11 mouse cellular contexts compared by ENCODE assay signal in genomic region chr4:82266066-82266619, GRCm38 (mm10).
DNase-seq lines count a peak whose midpoint lies in the region; ATAC-seq lines count a peak whose summit lies in the region.
"Had no signal": no experiment of that assay in that cellular context is flagged by ENCODE, and none has a peak within 500 bp of the region (broad histone marks: within the 10 kb centered on the region; RNA-seq: fewer than 3 reads in every experiment).

No protein-coding gene starts in this region.

- no peak overlapping the region; the same call in 1 of the 2 replicates for H3K9ac ChIP-seq in kidney, embryonic 16.5 days (replicated peaks; ENCODE audit: low read length)
- H3K9ac ChIP-seq in embryonic facial prominence, embryonic 11.5 days (replicated peaks; ENCODE audit: low read length), result no peak overlapping the region
- no peak overlapping the region for H3K9ac ChIP-seq in intestine, embryonic 16.5 days (ENCODE audit: low read depth, low read length)
- no peak overlapping the region for H3K9ac ChIP-seq in hindbrain, embryonic 12.5 days
- no peak overlapping the region for H3K9ac ChIP-seq in midbrain, embryonic 16.5 days (ENCODE audit: low read depth, low read length)
- H3K9ac ChIP-seq: hindbrain, embryonic 15.5 days had no signal

- no peaks in the 10 kb centered on the region for H3K27me3 ChIP-seq in kidney, embryonic 16.5 days (ENCODE audit: insufficient read depth, low read length)
- H3K27me3 ChIP-seq in embryonic facial prominence, embryonic 11.5 days (ENCODE audit: control insufficient read depth, insufficient read depth, low read length), result no peaks in the 10 kb centered on the region
- H3K27me3 ChIP-seq in intestine, embryonic 16.5 days (replicated peaks; ENCODE audit: control insufficient read depth, insufficient read depth, low read length), result no peaks in the 10 kb centered on the region
- no peaks in the 10 kb centered on the region for H3K27me3 ChIP-seq in hindbrain, embryonic 12.5 days
- no peaks in the 10 kb centered on the region for H3K27me3 ChIP-seq in midbrain, embryonic 16.5 days (ENCODE audit: control insufficient read depth, insufficient read depth, low read depth, low read length)
- H3K27me3 ChIP-seq: hindbrain, embryonic 15.5 days had no signal

- H3K36me3 ChIP-seq in kidney, embryonic 16.5 days (ENCODE audit: insufficient read depth, low read length), result no peaks in the 10 kb centered on the region
- no peaks in the 10 kb centered on the region for H3K36me3 ChIP-seq in embryonic facial prominence, embryonic 11.5 days (replicated peaks; ENCODE audit: control insufficient read depth, insufficient read depth, low read depth, low read length)
- H3K36me3 ChIP-seq in intestine, embryonic 16.5 days (ENCODE audit: control insufficient read depth, insufficient read depth, low read length), result no peaks in the 10 kb centered on the region
- H3K36me3 ChIP-seq in hindbrain, embryonic 12.5 days, result no peaks in the 10 kb centered on the region
- no peaks in the 10 kb centered on the region for H3K36me3 ChIP-seq in midbrain, embryonic 16.5 days (ENCODE audit: control insufficient read depth, insufficient read depth, low read length)
- H3K36me3 ChIP-seq: G1E; hindbrain, embryonic 15.5 days had no signal

- H3K4me2 ChIP-seq in kidney, embryonic 16.5 days (replicated peaks; ENCODE audit: low read depth, low read length), result peak overlapping the region; percentile 7; the same call in 1 of the 2 replicates
- no peak overlapping the region for H3K4me2 ChIP-seq in embryonic facial prominence, embryonic 11.5 days (ENCODE audit: low read depth, low read length)
- H3K4me2 ChIP-seq in intestine, embryonic 16.5 days (ENCODE audit: low read depth, low read length), result no peak overlapping the region
- H3K4me2 ChIP-seq in hindbrain, embryonic 12.5 days (replicated peaks), result no peak overlapping the region
- H3K4me2 ChIP-seq in midbrain, embryonic 16.5 days (ENCODE audit: low read length), result no peak overlapping the region
- H3K4me2 ChIP-seq: hindbrain, embryonic 15.5 days had no signal

- ATAC-seq in kidney, embryonic 16.5 days (ENCODE audit: low FRiP score, low TSS enrichment), result no peak
- no peak for ATAC-seq in embryonic facial prominence, embryonic 11.5 days (replicated peaks; ENCODE audit: insufficient number of reproducible peaks, low FRiP score, low TSS enrichment, low read depth)
- ATAC-seq in intestine, embryonic 16.5 days, result no peak
- ATAC-seq in hindbrain, embryonic 12.5 days (ENCODE audit: low FRiP score), result no peak
- no peak for ATAC-seq in midbrain, embryonic 16.5 days

- H3K9me3 ChIP-seq in kidney, embryonic 16.5 days (ENCODE audit: low read length), result no peaks in the 10 kb centered on the region
- H3K9me3 ChIP-seq in embryonic facial prominence, embryonic 11.5 days (replicated peaks; ENCODE audit: control insufficient read depth, low read length), result no peaks in the 10 kb centered on the region
- no peaks in the 10 kb centered on the region for H3K9me3 ChIP-seq in intestine, embryonic 16.5 days (ENCODE audit: control insufficient read depth, low read length)
- H3K9me3 ChIP-seq in hindbrain, embryonic 12.5 days (replicated peaks), result no peaks in the 10 kb centered on the region
- no peaks in the 10 kb centered on the region for H3K9me3 ChIP-seq in midbrain, embryonic 16.5 days (replicated peaks; ENCODE audit: control insufficient read depth, low read length, poor library complexity, severe bottlenecking)
- H3K9me3 ChIP-seq: hindbrain, embryonic 15.5 days had no signal

- 15% methylated on average over 4 of the region's 4 CpGs for WGBS in kidney, embryonic 16.5 days
- WGBS in embryonic facial prominence, embryonic 11.5 days, result 36% methylated on average over 4 of the region's 4 CpGs
- WGBS in intestine, embryonic 16.5 days, result 29% methylated on average over 4 of the region's 4 CpGs
- WGBS in hindbrain, embryonic 12.5 days, result 46% methylated on average over 4 of the region's 4 CpGs
- 60% methylated on average over 4 of the region's 4 CpGs for WGBS in midbrain, embryonic 16.5 days

- DNase-seq in embryo, embryonic 10.5 days (ENCODE audit: low spot score), result peak; percentile 26
- DNase-seq in embryo, embryonic 11 days, result no peak
- DNase-seq in kidney, adult 8-10 months, result no peak
- peak; percentile 45 for DNase-seq in embryonic facial prominence, embryonic 11.5 days (ENCODE audit: low spot score)
- DNase-seq: cerebellum, postnatal 14 days had no signal

- H3K4me1 ChIP-seq in kidney, embryonic 16.5 days (ENCODE audit: insufficient read depth, low read length), result peaks cover 19% of the 10 kb centered on the region; the same call in 1 of the 2 replicates
- H3K4me1 ChIP-seq in embryonic facial prominence, embryonic 11.5 days (ENCODE audit: control insufficient read depth, insufficient read depth, low read length), result peaks cover 2% of the 10 kb centered on the region; the same call in 1 of the 2 replicates
- peaks cover 3% of the 10 kb centered on the region; the same call in 1 of the 2 replicates for H3K4me1 ChIP-seq in intestine, embryonic 16.5 days (ENCODE audit: control insufficient read depth, insufficient read depth, low read length)
- peaks cover 17% of the 10 kb centered on the region for H3K4me1 ChIP-seq in hindbrain, embryonic 12.5 days
- H3K4me1 ChIP-seq in midbrain, embryonic 16.5 days (ENCODE audit: control insufficient read depth, insufficient read depth, low read length), result no peaks in the 10 kb centered on the region

- peak overlapping the region; percentile 75 for H3K27ac ChIP-seq in kidney, embryonic 16.5 days (ENCODE audit: low read length)
- no peak overlapping the region for H3K27ac ChIP-seq in embryonic facial prominence, embryonic 11.5 days (replicated peaks; ENCODE audit: low read depth, low read length)
- 0 out of 2 replicates have a peak overlapping the region, but pooled peaks have one; percentile 0 for H3K27ac ChIP-seq in intestine, embryonic 16.5 days (ENCODE audit: low read length)
- H3K27ac ChIP-seq in hindbrain, embryonic 12.5 days, result no peak overlapping the region
- H3K27ac ChIP-seq in midbrain, embryonic 16.5 days (ENCODE audit: low read length), result no peak overlapping the region
- H3K27ac ChIP-seq: hindbrain, embryonic 15.5 days had no signal

- H3K4me3 ChIP-seq in kidney, embryonic 16.5 days (ENCODE audit: low read length), result no peak overlapping the region
- no peak overlapping the region for H3K4me3 ChIP-seq in embryonic facial prominence, embryonic 11.5 days (ENCODE audit: low read depth, low read length)
- H3K4me3 ChIP-seq in intestine, embryonic 16.5 days (ENCODE audit: low read length), result no peak overlapping the region
- H3K4me3 ChIP-seq in hindbrain, embryonic 12.5 days, result no peak overlapping the region
- no peak overlapping the region for H3K4me3 ChIP-seq in midbrain, embryonic 16.5 days (ENCODE audit: low read depth, low read length)
- H3K4me3 ChIP-seq: hindbrain, embryonic 15.5 days had no signal

Comparison
In these comparisons a context has a peak if more than half of its experiments do, and no peak if none do; other contexts are left out.
1. DNase-seq: peak in embryo, embryonic 10.5 days (single experiment) and embryonic facial prominence, embryonic 11.5 days (single experiment); none in embryo, embryonic 11 days (single experiment) and kidney, adult 8-10 months (0 of 2).
2. H3K27ac ChIP-seq: peak in kidney, embryonic 16.5 days (single experiment) and intestine, embryonic 16.5 days (single experiment); none in embryonic facial prominence, embryonic 11.5 days (single experiment), hindbrain, embryonic 12.5 days (single experiment) and midbrain, embryonic 16.5 days (single experiment).